12 mouse cellular contexts compared by ENCODE assay signal in genomic region chr14:62177509-62177908, GRCm38 (mm10).
DNase-seq lines count a peak whose midpoint lies in the region; ATAC-seq and TF ChIP-seq lines count a peak whose summit lies in the region.
"Had no signal": no experiment of that assay in that cellular context is flagged by ENCODE, and none has a peak within 500 bp of the region (broad histone marks: within the 10 kb centered on the region; RNA-seq: fewer than 3 reads in every experiment).

No protein-coding gene starts in this region.

- no peak overlapping the region for H3K27ac ChIP-seq in lung, postnatal 0 days (ENCODE audit: low read length)
- H3K27ac ChIP-seq in midbrain, embryonic 11.5 days (ENCODE audit: low read depth, low read length) = no peak overlapping the region
- H3K27ac ChIP-seq: hindbrain, embryonic 14.5 days; liver, embryonic 14.5 days; midbrain, embryonic 10.5 days had no signal

- WGBS in lung, postnatal 0 days = 73% methylated on average over 5 of the region's 5 CpGs
- 84% methylated on average over 5 of the region's 5 CpGs for WGBS in midbrain, embryonic 11.5 days

- no peak overlapping the region for H3K4me3 ChIP-seq in lung, postnatal 0 days (ENCODE audit: low read depth, low read length)
- H3K4me3 ChIP-seq in midbrain, embryonic 11.5 days (ENCODE audit: low read depth, low read length) = no peak overlapping the region
- H3K4me3 ChIP-seq: midbrain, embryonic 10.5 days had no signal

- ATAC-seq in lung, postnatal 0 days = peak; percentile 72
- no peak for ATAC-seq in midbrain, embryonic 11.5 days (ENCODE audit: low FRiP score)

- H3K4me1 ChIP-seq in lung, postnatal 0 days (ENCODE audit: insufficient read depth, low read depth, low read length) = no peaks in the 10 kb centered on the region; the same call in 1 of the 2 replicates
- H3K4me1 ChIP-seq in midbrain, embryonic 11.5 days (ENCODE audit: control insufficient read depth, insufficient read depth, low read length) = peaks cover 3% of the 10 kb centered on the region; the same call in 1 of the 2 replicates

- no peak overlapping the region for H3K9ac ChIP-seq in lung, postnatal 0 days (replicated peaks; ENCODE audit: low read depth)
- H3K9ac ChIP-seq in midbrain, embryonic 11.5 days (ENCODE audit: low read length) = no peak overlapping the region
- H3K9ac ChIP-seq: hindbrain, embryonic 14.5 days; liver, embryonic 14.5 days had no signal

- H3K36me3 ChIP-seq in lung, postnatal 0 days (ENCODE audit: insufficient read depth, low read length) = no peaks in the 10 kb centered on the region
- no peaks in the 10 kb centered on the region for H3K36me3 ChIP-seq in midbrain, embryonic 11.5 days (ENCODE audit: control insufficient read depth, insufficient read depth, low read length)
- H3K36me3 ChIP-seq: midbrain, embryonic 10.5 days had no signal

- TF ChIP-seq CTCF in lung, postnatal 0 days (IDR thresholded peaks at IDR 0.05) = no peak

- DNase-seq in adrenal gland, adult 2 months = peak; percentile 19
- DNase-seq in adrenal gland, adult 18-20 months (ENCODE audit: low spot score in 2 of 2) = no peak
- DNase-seq in layer of hippocampus, adult 9-11 months = peak; percentile 76
- DNase-seq in layer of hippocampus, postnatal 10 days (ENCODE audit: low spot score in 2 of 2) = no peak
- peak; percentile 74 for DNase-seq in gastrocnemius, postnatal 25 days
- DNase-seq in lung, postnatal 0 days (ENCODE audit: low spot score) = peak; percentile 36
- DNase-seq in midbrain, embryonic 11.5 days (ENCODE audit: low spot score, missing footprints) = no peak
- no peak for DNase-seq in thymus, postnatal 10 days (ENCODE audit: low spot score in 2 of 2)
- DNase-seq: thymus, adult 18-20 months had no signal

- H3K9me3 ChIP-seq in lung, postnatal 0 days (ENCODE audit: low read length) = no peaks in the 10 kb centered on the region
- no peaks in the 10 kb centered on the region for H3K9me3 ChIP-seq in midbrain, embryonic 11.5 days (ENCODE audit: control insufficient read depth, low read length)
- H3K9me3 ChIP-seq: midbrain, embryonic 10.5 days had no signal

- H3K27me3 ChIP-seq in lung, postnatal 0 days (replicated peaks; ENCODE audit: insufficient read depth, low read length) = no peaks in the 10 kb centered on the region
- H3K27me3 ChIP-seq in midbrain, embryonic 11.5 days (ENCODE audit: control insufficient read depth, insufficient read depth, low read length) = no peaks in the 10 kb centered on the region

- TF ChIP-seq EP300 in lung, postnatal 0 days (IDR thresholded peaks at IDR 0.05) = 0 out of 2 replicates have a peak, but pooled peaks have one; percentile 6

- no peak overlapping the region for H3K4me2 ChIP-seq in lung, postnatal 0 days (replicated peaks; ENCODE audit: low read depth, low read length)
- no peak overlapping the region for H3K4me2 ChIP-seq in midbrain, embryonic 11.5 days
- H3K4me2 ChIP-seq: hindbrain, embryonic 14.5 days had no signal

Comparison
In these comparisons a context has a peak if more than half of its experiments do, and no peak if none do; other contexts are left out.
1. DNase-seq: peak in adrenal gland, adult 2 months (single experiment), layer of hippocampus, adult 9-11 months (single experiment), gastrocnemius, postnatal 25 days (single experiment) and lung, postnatal 0 days (single experiment); none in adrenal gland, adult 18-20 months (0 of 2), layer of hippocampus, postnatal 10 days (0 of 2), midbrain, embryonic 11.5 days (single experiment) and thymus, postnatal 10 days (0 of 2).